Mouse (Mus musculus): Measurements from ENCODE around the gene Dctd. TPM values are rescaled to one million over a fixed set of nuclear protein-coding genes. Genes with fewer than 3 reads are reported as not detected.

The Dctd gene
- polyA plus RNA-seq, 1 experiment from 2014 or later: 5.0 TPM

DNA sequence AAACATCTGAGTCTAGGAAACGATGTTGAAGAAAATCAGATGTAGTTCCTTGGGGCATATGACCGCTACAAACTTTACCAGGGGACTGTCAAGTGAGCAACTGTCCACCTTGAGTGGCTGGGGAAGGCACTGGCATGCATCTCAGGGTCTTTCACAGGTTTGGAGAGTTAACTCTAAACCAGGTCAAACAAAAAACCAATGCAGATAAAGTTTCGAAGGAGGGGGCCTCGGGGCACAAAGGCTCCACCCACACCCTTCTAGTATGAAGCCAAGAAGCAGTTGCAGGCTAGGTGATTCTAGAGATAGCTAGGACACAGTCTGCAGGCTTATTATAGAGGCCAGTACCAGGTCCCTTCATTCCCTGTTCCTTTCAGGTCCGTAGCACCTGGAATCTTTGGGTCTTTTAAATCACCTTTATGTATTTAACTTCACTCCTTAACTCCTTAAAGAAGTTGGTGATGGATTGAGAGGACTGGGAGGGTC lies 10.5 kb downstream of the Dctd start:
- H3K27me3 ChIP-seq: no peaks in the 10 kb centered on the region
- no peak for ATAC-seq
- no peak for DNase-seq (ENCODE audit: low read depth, low spot score)
- CTCF ChIA-PET: no interaction called here
- in situ Hi-C loops (cut with MboI; ENCODE audit: low pct_unique_long_range_greater_than_20kb): no loop called here
- no peak for TF ChIP-seq CTCF (IDR thresholded peaks at IDR 0.05)
- POLR2A ChIA-PET: interaction anchor here (0.6 kb wide), 1 partner anchor 190 kb away, joined by 3 read pairs; no protein-coding TSS in a partner anchor

DNA sequence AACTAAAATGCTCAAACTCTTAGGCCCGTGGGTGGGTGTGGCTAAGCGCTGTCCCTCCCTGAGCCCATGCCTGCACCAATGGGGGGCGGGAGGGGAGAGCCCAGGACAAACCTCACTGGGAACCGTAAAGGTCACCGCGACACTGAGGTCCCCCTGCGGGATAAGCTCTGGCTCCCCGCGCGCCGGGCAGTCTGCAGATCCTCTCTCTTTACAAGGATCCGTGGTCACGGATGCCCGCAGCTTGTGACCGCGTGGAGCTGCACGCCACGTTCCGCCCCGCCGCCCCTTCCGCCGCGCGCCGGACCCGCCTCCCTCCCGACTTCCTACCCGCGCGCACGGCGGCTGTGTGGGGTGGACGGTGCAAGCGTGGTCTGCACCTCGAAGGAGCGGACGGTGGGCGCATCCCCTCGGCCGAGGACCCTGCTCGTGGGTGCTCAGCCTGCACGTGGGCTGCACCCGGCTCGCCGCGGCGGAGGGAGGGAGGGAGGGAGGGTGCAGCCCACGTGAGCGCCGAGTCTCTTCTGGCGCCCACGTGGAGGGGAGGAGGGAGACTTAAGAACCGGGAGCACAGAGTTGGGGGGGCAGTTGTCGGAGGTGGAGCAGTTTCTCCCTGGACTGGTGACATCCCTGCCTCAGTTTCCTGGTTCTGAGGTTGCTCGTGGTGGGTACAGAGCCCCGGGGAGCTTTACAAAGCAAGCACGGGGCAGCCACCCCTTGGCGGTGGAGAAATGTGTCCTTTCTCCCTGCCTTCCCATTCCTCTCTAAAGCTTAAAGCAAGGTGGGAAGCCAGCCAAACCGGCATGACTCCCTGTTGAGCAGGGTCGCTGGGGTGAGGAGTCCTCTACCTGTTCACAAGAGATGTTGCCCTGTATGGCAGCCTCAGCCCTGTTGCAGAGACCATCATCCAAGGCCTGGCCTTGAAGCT lies 11.2 kb downstream of the Dctd start:
- TF ChIP-seq CTCF (IDR thresholded peaks at IDR 0.05): no peak
- in situ Hi-C loops (cut with MboI; ENCODE audit: low pct_unique_long_range_greater_than_20kb): no loop called here
- ChIA-PET CTCF (no interaction called here), POLR2A (interaction anchor here (0.5 to 0.6 kb wide), 2 partner anchors 191 to 412 kb away, joined by 3 to 8 read pairs; no protein-coding TSS in a partner anchor)
- H3K27me3 ChIP-seq: no peaks in the 10 kb centered on the region
- ATAC-seq (peak; percentile 88), DNase-seq (ENCODE audit: low read depth, low spot score) (no peak)

DNA sequence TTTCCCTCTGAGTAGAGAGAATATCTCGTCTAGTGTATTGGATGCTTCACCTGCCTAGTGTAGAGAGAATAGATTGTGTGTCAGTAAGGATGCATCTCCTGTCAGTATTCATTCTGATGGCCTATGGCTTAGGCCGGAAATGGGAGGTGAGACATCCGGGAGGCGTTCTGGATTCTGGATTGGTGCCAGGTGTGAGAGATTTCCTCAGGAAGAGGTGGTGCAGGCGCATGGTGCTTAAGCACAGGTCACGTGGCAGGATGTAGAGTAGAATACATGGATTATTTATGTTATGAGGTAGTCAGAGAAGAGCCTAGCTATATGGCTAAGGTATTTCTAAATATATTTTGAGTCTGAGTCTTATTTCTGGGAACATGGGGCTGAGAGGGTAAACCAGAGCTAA lies 15.7 kb downstream of the Dctd start:
- no peak for ATAC-seq
- H3K27me3 ChIP-seq: no peaks in the 10 kb centered on the region
- DNase-seq (ENCODE audit: low read depth, low spot score): no peak
- in situ Hi-C loops (cut with MboI; ENCODE audit: low pct_unique_long_range_greater_than_20kb): no loop called here
- ChIA-PET CTCF (no interaction called here), POLR2A (no interaction called here)
- no peak for TF ChIP-seq CTCF (IDR thresholded peaks at IDR 0.05)

DNA sequence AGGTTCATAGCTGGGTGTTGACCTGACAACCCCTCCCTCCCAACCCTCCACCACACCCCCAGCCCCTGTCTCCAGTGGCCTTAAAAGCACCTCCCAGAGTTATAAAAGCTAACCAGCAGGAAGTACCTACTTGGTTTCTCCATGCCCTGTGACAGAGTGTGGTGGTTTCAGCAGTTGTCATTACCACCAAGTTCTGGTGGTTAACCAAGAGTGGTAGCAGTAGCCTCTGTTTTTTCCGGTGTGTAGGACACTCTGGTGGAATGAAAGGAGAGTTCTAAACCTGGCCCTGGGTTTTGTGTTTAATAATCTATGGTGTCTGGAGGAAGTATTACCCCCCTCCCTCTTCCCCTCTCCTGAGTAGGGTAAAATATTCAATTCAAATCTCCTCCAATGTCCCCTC lies 24.1 kb downstream of the Dctd start:
- POLR2A ChIA-PET: no interaction called here
- no peak for DNase-seq (ENCODE audit: low read depth, low spot score)
- no peak for TF ChIP-seq CTCF (IDR thresholded peaks at IDR 0.05)
- no peak for ATAC-seq
- CTCF ChIA-PET: interaction anchor here (1.1 kb wide), 1 partner anchor 10 kb away, joined by 3 read pairs; no protein-coding TSS in a partner anchor
- H3K27me3 ChIP-seq: no peaks in the 10 kb centered on the region
- in situ Hi-C loops (cut with MboI; ENCODE audit: low pct_unique_long_range_greater_than_20kb): no loop called here

DNA sequence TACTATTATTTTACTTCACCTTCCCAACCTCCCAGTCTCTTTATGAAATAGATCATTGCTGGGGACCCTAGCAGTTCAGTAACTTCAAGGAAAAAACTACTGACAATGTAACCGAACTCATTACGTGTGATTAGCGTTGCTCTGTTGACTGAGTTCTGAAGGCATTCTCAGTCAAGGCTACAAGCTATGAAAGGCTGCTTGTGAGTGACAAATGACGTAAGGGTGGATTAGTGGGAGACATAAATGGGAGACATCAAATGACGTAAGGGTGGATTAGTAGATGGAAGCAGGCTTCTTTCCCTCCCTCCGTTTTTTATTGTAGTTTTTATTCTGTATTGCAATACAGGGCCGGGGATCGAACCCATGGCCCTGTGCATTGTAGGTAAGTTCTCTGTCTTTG lies 26.0 kb downstream of the Dctd start:
- no peaks in the 10 kb centered on the region for H3K27me3 ChIP-seq
- TF ChIP-seq CTCF (IDR thresholded peaks at IDR 0.05): no peak
- ChIA-PET CTCF (no interaction called here), POLR2A (no interaction called here)
- in situ Hi-C loops (cut with MboI; ENCODE audit: low pct_unique_long_range_greater_than_20kb): no loop called here
- ATAC-seq (no peak), DNase-seq (ENCODE audit: low read depth, low spot score) (no peak)

DNA sequence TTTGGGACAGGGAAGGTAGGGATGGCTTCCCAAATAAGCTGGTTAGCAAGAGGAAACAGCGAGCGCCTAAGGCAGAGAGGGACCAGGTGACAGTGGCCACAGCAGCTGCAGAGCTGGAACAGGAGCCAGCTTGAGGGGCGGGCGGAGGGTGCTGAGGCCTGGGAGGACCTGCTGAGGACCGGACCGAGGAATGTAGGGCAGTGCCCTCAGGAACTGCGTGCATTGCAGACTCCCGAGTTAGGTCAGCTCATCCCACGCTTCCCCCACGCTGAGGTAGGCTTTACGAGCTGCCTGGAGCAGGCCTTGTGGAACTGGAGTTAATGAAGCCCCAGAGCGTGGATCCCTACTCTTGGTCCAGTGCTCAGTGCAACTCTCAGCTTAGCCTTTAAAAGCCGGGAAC lies 28.1 kb downstream of the Dctd start:
- ChIA-PET CTCF (no interaction called here), POLR2A (no interaction called here)
- DNase-seq (ENCODE audit: low read depth, low spot score) (no peak), ATAC-seq (no peak)
- no peak for TF ChIP-seq CTCF (IDR thresholded peaks at IDR 0.05)
- H3K27me3 ChIP-seq: no peaks in the 10 kb centered on the region
- in situ Hi-C loops (cut with MboI; ENCODE audit: low pct_unique_long_range_greater_than_20kb): no loop called here

DNA sequence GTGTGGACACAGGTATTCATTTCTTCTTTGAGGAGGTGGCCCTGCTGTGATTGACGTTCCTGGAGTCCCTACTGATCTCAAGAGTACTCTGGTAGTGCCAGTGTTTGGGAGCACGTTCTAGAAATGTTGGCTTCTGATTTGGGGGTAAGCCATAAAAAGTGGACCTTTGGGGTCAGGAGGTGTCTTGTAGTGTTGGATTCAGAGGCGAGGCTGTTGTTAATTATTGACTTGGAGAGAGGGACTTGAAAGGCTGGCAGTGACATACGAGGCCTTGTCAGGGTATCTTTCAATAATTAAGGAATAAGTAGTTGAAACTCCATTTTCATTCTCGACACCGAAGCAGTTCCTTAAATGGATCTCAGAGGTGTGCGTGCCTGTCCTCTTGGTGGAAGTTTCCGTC lies 31.4 kb downstream of the Dctd start:
- no peak for ATAC-seq
- ChIA-PET CTCF (no interaction called here), POLR2A (no interaction called here)
- no peaks in the 10 kb centered on the region for H3K27me3 ChIP-seq
- in situ Hi-C loops (cut with MboI; ENCODE audit: low pct_unique_long_range_greater_than_20kb): no loop called here
- TF ChIP-seq CTCF (IDR thresholded peaks at IDR 0.05): no peak
- DNase-seq (ENCODE audit: low read depth, low spot score): no peak

DNA sequence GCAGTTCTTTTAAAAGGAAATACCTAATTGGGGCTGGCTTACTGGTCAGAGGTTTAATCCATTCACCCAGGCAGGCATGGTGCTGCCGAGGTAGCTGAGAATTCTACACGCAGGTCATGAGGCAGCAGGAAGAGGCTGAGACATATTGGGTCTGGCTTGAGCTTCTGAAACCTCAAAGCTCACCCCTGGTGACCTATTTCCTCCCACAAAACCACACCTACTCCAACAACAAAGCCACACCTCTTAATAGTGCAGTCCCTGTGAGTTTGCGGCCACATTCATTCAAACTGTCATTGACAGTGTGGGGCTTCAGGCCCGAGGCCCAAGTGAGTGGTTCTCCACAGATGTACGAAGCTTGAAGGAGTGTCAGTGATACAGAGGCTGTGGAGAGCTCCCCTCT lies 34.4 kb downstream of the Dctd start:
- POLR2A ChIA-PET: no interaction called here
- in situ Hi-C loops (cut with MboI; ENCODE audit: low pct_unique_long_range_greater_than_20kb): no loop called here
- ATAC-seq (no peak), DNase-seq (ENCODE audit: low read depth, low spot score) (no peak)
- CTCF ChIA-PET: interaction anchor here (1.2 kb wide), 1 partner anchor 10 kb away, joined by 3 read pairs; no protein-coding TSS in a partner anchor
- no peaks in the 10 kb centered on the region for H3K27me3 ChIP-seq
- no peak for TF ChIP-seq CTCF (IDR thresholded peaks at IDR 0.05)

DNA sequence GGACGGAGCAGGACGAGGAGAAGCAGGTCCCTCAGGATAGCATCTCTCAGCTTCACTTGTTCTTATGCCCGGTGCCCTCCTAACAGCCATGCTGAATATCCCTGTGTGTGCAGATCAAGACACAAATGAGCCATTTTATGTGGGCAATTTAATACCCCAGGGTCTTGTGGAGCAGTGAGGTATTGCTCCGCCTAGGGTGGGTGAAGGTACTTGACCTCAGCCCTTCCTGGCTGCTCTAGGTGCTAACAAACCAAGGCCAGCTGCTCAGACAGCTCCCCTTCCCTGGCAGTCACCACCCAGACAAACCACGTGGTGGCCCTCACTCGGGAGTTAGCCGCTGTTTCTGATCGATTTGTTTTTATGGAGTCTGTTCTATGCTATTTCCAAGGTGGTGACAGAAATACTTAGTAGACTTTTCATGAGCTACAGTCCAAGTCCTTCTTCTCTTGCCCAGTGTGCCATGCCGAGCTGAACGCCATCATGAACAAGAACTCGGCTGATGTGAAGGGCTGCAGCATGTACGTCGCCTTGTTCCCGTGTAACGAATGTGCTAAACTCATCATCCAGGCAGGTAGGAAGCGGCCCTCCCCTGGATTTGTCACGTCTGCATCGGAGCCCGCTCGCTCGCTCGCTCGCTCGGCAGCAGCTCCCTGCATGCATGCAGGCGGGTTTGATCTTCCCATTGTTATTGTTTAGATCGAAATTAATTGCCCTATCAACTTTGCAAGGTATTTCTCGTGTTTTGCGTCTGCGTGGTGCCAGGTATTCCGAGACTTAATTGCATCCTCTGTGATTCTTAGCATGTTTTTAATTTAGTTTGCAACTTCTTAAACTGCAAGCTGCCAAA lies 38.1 kb downstream of the Dctd start:
- no peak for TF ChIP-seq CTCF (IDR thresholded peaks at IDR 0.05)
- POLR2A ChIA-PET: no interaction called here
- no peaks in the 10 kb centered on the region for H3K27me3 ChIP-seq
- ATAC-seq (no peak), DNase-seq (ENCODE audit: low read depth, low spot score) (no peak)
- in situ Hi-C loops (cut with MboI; ENCODE audit: low pct_unique_long_range_greater_than_20kb): no loop called here
- CTCF ChIA-PET: interaction anchor here (0.9 kb wide), 1 partner anchor 12 kb away, joined by 4 read pairs; no protein-coding TSS in a partner anchor

DNA sequence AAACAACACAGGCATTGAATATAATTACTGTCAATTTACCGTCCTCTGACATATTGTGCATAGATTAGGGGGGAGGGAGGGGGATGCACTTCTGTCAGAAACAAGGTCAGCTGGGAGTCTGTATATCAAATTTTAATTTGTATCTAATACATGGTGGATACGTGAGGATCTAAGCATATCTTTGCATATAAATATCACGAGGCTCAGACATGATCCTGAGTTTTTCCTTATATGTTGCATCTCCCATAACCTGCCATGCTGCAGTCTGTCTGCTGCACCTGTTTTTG lies 38.7 kb downstream of the Dctd start:
- ATAC-seq: no peak
- POLR2A ChIA-PET: no interaction called here

DNA sequence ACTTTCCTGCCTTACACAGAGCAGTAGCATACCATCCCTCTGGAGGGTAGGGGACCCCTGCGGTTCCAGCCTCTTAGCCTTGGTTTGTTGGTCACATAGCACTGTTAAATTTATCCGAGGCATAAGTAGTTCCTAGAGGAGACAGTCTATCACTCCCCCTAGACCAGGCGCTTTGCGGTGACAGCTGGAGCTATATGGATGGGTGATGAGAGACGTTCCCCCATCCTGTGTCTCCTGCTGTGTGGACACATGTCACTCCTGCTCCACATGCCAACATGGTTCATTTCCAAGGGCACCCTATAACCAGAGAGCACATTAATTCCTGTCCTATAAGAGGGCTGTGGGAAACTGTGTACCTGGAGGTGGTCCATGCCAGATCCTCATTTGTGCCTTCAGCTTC lies 42.1 kb downstream of the Dctd start:
- in situ Hi-C loops (cut with MboI; ENCODE audit: low pct_unique_long_range_greater_than_20kb): no loop called here
- no peak for TF ChIP-seq CTCF (IDR thresholded peaks at IDR 0.05)
- H3K27me3 ChIP-seq: no peaks in the 10 kb centered on the region
- CTCF ChIA-PET: no interaction called here
- POLR2A ChIA-PET: no interaction called here
- ATAC-seq (no peak), DNase-seq (ENCODE audit: low read depth, low spot score) (no peak)

More for the DNA sequence above, 38.7 kb downstream of the Dctd start:
- in situ Hi-C loops (cut with MboI; ENCODE audit: low pct_unique_long_range_greater_than_20kb): no loop called here
- TF ChIP-seq CTCF (IDR thresholded peaks at IDR 0.05): no peak
- CTCF ChIA-PET: no interaction called here
- DNase-seq (ENCODE audit: low read depth, low spot score): no peak
- no peaks in the 10 kb centered on the region for H3K27me3 ChIP-seq

Measured in Patski (cell line).